Mouse (Mus musculus): ENCODE measurements around the gene Pilrb2.
"Not testable (repeated sequence)": the region's sequence is repeated elsewhere in the genome, so short reads cannot be mapped to it uniquely, and the experiment has no call there.

DNA sequence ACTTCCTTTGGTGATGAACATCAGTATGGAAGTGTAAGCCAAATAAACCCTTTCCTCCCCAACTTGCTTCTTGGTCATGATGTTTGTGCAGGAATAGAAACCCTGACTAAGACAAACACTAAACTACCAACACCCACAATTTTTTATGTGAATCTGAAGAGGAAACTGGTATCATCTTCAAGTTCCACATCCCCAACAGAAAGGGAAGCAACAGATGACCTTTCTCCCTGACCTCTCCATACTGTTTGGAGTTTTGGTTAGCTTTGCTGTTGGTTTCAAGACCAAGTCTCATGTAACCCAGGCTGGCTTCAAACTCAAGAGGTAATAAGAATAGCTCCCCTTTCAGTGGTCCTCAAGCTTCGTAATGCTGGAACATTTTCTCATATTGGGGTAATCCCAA lies 21.3 kb downstream of the Pilrb2 start:
- not testable (repeated sequence) for TF ChIP-seq CTCF (IDR thresholded peaks at IDR 0.05 in 2 of 3, conservative IDR thresholded peaks at IDR 0.05 in 1 of 3; ENCODE audit: control insufficient read depth in 1 of 3, insufficient read depth in 1 of 3, low read depth in 2 of 3, low read length in 3 of 3, poor library complexity in 1 of 3, severe bottlenecking in 1 of 3); GABPA (IDR thresholded peaks at IDR 0.05; ENCODE audit: low read depth, low read length); POLR2A (IDR thresholded peaks at IDR 0.05; ENCODE audit: control insufficient read depth in 1 of 2, insufficient read depth in 1 of 2, low read depth in 1 of 2, low read length in 2 of 2, poor library complexity in 1 of 2); ZMIZ1 (IDR thresholded peaks at IDR 0.05; ENCODE audit: low read depth, low read length); RAD21 (IDR thresholded peaks at IDR 0.05; ENCODE audit: low read depth, low read length); GATA1 (IDR thresholded peaks at IDR 0.05; ENCODE audit: low read depth, low read length); EP300 (IDR thresholded peaks at IDR 0.05; ENCODE audit: low read depth in 1 of 2, low read length in 2 of 2); CHD1 (IDR thresholded peaks at IDR 0.05; ENCODE audit: low read depth, low read length)
